Mouse (Mus musculus): Measurements from ENCODE around the gene Slc25a14. TPM values are rescaled to one million over a fixed set of nuclear protein-coding genes. Genes with fewer than 3 reads are reported as not detected.

The Slc25a14 gene
- total and polyA plus RNA-seq, 3 experiments = 5.8 to 5.9 TPM; not detected in 1

GRCm38 (mm10) chrX:48637032-48637431 is 13.8 kb downstream of the Slc25a14 start:
- peak; percentile 45 for DNase-seq (ENCODE audit: low read depth, low spot score)

GRCm38 (mm10) chrX:48644122-48644521 is 20.9 kb downstream of the Slc25a14 start:
- Histone ChIP-seq H3K4me1 (ENCODE audit: control insufficient read depth in 1 of 2, insufficient read depth in 2 of 2, low read length in 2 of 2) (no peaks in the 10 kb centered on the region), H3K27me3 (ENCODE audit: control insufficient read depth in 1 of 2, insufficient read depth in 2 of 2, low read length in 2 of 2) (no peaks in the 10 kb centered on the region), H3K79me2 (ENCODE audit: control insufficient read depth, insufficient read depth, low read length, poor library complexity) (no peaks in the 10 kb centered on the region), H3K36me3 (ENCODE audit: control insufficient read depth in 1 of 2, insufficient read depth in 2 of 2, low read length in 2 of 2) (no peaks in the 10 kb centered on the region), H3K9ac (ENCODE audit: control insufficient read depth, low read depth, low read length, poor library complexity, severe bottlenecking) (no peak overlapping the region), H3K4me3 (ENCODE audit: control insufficient read depth in 1 of 2, insufficient read depth in 1 of 2, low read depth in 2 of 2, low read length in 2 of 2) (no peak overlapping the region), H3K27ac (ENCODE audit: control insufficient read depth, low read depth, low read length) (no peak overlapping the region), H3K9me3 (replicated peaks; ENCODE audit: insufficient read depth, low read length) (no peaks in the 10 kb centered on the region)
- TF ChIP-seq CTCF (IDR thresholded peaks at IDR 0.05 in 2 of 3, conservative IDR thresholded peaks at IDR 0.05 in 1 of 3; ENCODE audit: control insufficient read depth in 1 of 3, insufficient read depth in 1 of 3, low read depth in 2 of 3, low read length in 3 of 3, poor library complexity in 1 of 3, severe bottlenecking in 1 of 3) (peak; percentile 39 to 55 (median 49); a peak in 5 of 6 replicates), ETS1 (IDR thresholded peaks at IDR 0.05; ENCODE audit: low read depth, low read length) (no peak), RAD21 (IDR thresholded peaks at IDR 0.05; ENCODE audit: low read depth, low read length) (peak; percentile 38), ZC3H11A (IDR thresholded peaks at IDR 0.05; ENCODE audit: low read depth, low read length) (peak; percentile 13; the same call in 1 of the 2 replicates)
- peak; percentile 60 for DNase-seq (ENCODE audit: low read depth, low spot score)

More at GRCm38 (mm10) chrX:48637032-48637431, 13.8 kb downstream of the Slc25a14 start:
- H3K79me2 ChIP-seq (ENCODE audit: control insufficient read depth, insufficient read depth, low read length, poor library complexity) = no peaks in the 10 kb centered on the region
- H3K9ac ChIP-seq (ENCODE audit: control insufficient read depth, low read depth, low read length, poor library complexity, severe bottlenecking) = no peak overlapping the region
- no peaks in the 10 kb centered on the region for H3K27me3 ChIP-seq (ENCODE audit: control insufficient read depth in 1 of 2, insufficient read depth in 2 of 2, low read length in 2 of 2)
- H3K4me1 ChIP-seq (ENCODE audit: control insufficient read depth in 1 of 2, insufficient read depth in 2 of 2, low read length in 2 of 2) = no peaks in the 10 kb centered on the region
- no peak for TF ChIP-seq MAFK (IDR thresholded peaks at IDR 0.05; ENCODE audit: borderline replicate concordance, low read depth, low read length)
- TF ChIP-seq NRF1 (IDR thresholded peaks at IDR 0.05; ENCODE audit: insufficient read depth, low read depth, low read length, poor library complexity, severe bottlenecking) = no peak
- no peak for TF ChIP-seq MXI1 (IDR thresholded peaks at IDR 0.05; ENCODE audit: low read depth, low read length)
- TF ChIP-seq BHLHE40 (IDR thresholded peaks at IDR 0.05; ENCODE audit: borderline replicate concordance, low read depth, low read length) = no peak
- no peak for TF ChIP-seq POLR2A (IDR thresholded peaks at IDR 0.05; ENCODE audit: control insufficient read depth in 1 of 2, insufficient read depth in 1 of 2, low read depth in 1 of 2, low read length in 2 of 2, poor library complexity in 1 of 2)
- TF ChIP-seq SMC3 (IDR thresholded peaks at IDR 0.05; ENCODE audit: low read depth, low read length) = peak; percentile 19; the same call in 1 of the 2 replicates
- TF ChIP-seq MAZ (IDR thresholded peaks at IDR 0.05; ENCODE audit: low read depth, low read length) = no peak
- TF ChIP-seq ZNF384 (IDR thresholded peaks at IDR 0.05; ENCODE audit: low read depth, low read length) = 0 out of 2 replicates have a peak, but pooled peaks have one; percentile 14
- TF ChIP-seq GABPA (IDR thresholded peaks at IDR 0.05; ENCODE audit: low read depth, low read length) = no peak
- TF ChIP-seq ZMIZ1 (IDR thresholded peaks at IDR 0.05; ENCODE audit: low read depth, low read length) = no peak
- peak; percentile 35 to 59 (median 53) for TF ChIP-seq CTCF (IDR thresholded peaks at IDR 0.05 in 2 of 3, conservative IDR thresholded peaks at IDR 0.05 in 1 of 3; ENCODE audit: control insufficient read depth in 1 of 3, insufficient read depth in 1 of 3, low read depth in 2 of 3, low read length in 3 of 3, poor library complexity in 1 of 3, severe bottlenecking in 1 of 3)
- H3K27ac ChIP-seq (ENCODE audit: control insufficient read depth, low read depth, low read length) = no peak overlapping the region
- no peak overlapping the region for H3K4me3 ChIP-seq (ENCODE audit: control insufficient read depth in 1 of 2, insufficient read depth in 1 of 2, low read depth in 2 of 2, low read length in 2 of 2)
- H3K9me3 ChIP-seq (replicated peaks; ENCODE audit: insufficient read depth, low read length) = no peaks in the 10 kb centered on the region
- H3K36me3 ChIP-seq (ENCODE audit: control insufficient read depth in 1 of 2, insufficient read depth in 2 of 2, low read length in 2 of 2) = no peaks in the 10 kb centered on the region

GRCm38 (mm10) chrX:48666807-48667206 is 43.6 kb downstream of the Slc25a14 start:
- no peaks in the 10 kb centered on the region for H3K79me2 ChIP-seq (ENCODE audit: control insufficient read depth, insufficient read depth, low read length, poor library complexity)
- no peaks in the 10 kb centered on the region for H3K9me3 ChIP-seq (replicated peaks; ENCODE audit: insufficient read depth, low read length)
- H3K27me3 ChIP-seq (ENCODE audit: control insufficient read depth in 1 of 2, insufficient read depth in 2 of 2, low read length in 2 of 2) = no peaks in the 10 kb centered on the region
- no peak for DNase-seq (ENCODE audit: low read depth, low spot score)
- TF ChIP-seq MAFK (IDR thresholded peaks at IDR 0.05; ENCODE audit: borderline replicate concordance, low read depth, low read length) = no peak
- TF ChIP-seq GABPA (IDR thresholded peaks at IDR 0.05; ENCODE audit: low read depth, low read length) = no peak
- TF ChIP-seq GATA1 (IDR thresholded peaks at IDR 0.05; ENCODE audit: low read depth, low read length) = no peak
- no peaks in the 10 kb centered on the region for H3K36me3 ChIP-seq (ENCODE audit: control insufficient read depth in 1 of 2, insufficient read depth in 2 of 2, low read length in 2 of 2)
- H3K9ac ChIP-seq (ENCODE audit: control insufficient read depth, low read depth, low read length, poor library complexity, severe bottlenecking) = no peak overlapping the region
- H3K4me1 ChIP-seq (ENCODE audit: control insufficient read depth in 1 of 2, insufficient read depth in 2 of 2, low read length in 2 of 2) = no peaks in the 10 kb centered on the region
- no peak overlapping the region for H3K4me3 ChIP-seq (ENCODE audit: control insufficient read depth in 1 of 2, insufficient read depth in 1 of 2, low read depth in 2 of 2, low read length in 2 of 2)
- no peak overlapping the region for H3K27ac ChIP-seq (ENCODE audit: control insufficient read depth, low read depth, low read length)

Data from MEL (cell line).